Mouse (Mus musculus) ES-E14 (cell line): Measurements from ENCODE around the gene Foxn3.

ENCODE experiments used
- MAFK ChIP-seq: IDR thresholded peaks from 2 replicates; pipeline ENCODE4 v1.6.1; 2014; ENCODE audit warnings: mild to moderate bottlenecking, low read depth, low read length, inconsistent platforms; ENCODE audit not compliant: insufficient read depth
- ZNF384 ChIP-seq: IDR thresholded peaks from 2 replicates; pipeline ENCODE4 v1.6.1; 2012; ENCODE audit warnings: low read depth, low read length, inconsistent platforms

GRCm38 (mm10) chr12:99314817-99315216 is 248.6 kb downstream of the Foxn3 start:
- no peak for TF ChIP-seq MAFK
- TF ChIP-seq ZNF384, result no peak
